Mouse (Mus musculus): Measurements from ENCODE around the gene Scamp2.

DNA sequence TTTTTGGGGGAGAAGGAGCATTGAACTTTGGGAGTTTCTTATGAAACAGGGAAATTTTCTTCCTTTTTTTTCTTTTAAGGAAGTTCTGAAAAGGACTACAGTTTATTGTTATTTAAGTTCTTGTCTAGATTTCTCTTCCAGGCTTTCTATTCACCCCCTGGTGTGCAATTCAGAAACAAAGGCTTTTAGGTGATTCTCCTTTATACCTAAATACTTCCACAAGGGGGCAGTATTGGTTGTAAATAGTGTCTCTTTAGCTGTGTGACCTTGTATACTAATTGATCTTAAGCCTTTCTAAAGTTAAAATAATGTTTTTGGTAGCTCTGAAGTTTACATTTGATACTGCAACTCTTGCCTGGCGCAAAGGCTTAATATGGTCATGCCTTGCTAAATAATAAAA lies 37.0 kb upstream of the Scamp2 start:
- TF ChIP-seq CTCF (IDR thresholded peaks at IDR 0.05; ENCODE audit: borderline replicate concordance, extremely low read depth, insufficient read depth, insufficient read length) (no peak), POLR2A (IDR thresholded peaks at IDR 0.05; ENCODE audit: borderline replicate concordance, extremely low read depth, insufficient read depth, insufficient read length, poor library complexity, severe bottlenecking) (no peak)
